Mouse (Mus musculus) lung, postnatal 36 days (tissue): ENCODE measurements at regions not wholly inside any gene's neighbourhood (a gene's known extent, or its start where the extent isn't known, plus 50 kb on each side); places are given as distances from the start of the nearest gene placed in this dataset.

Source experiments
- DNase-seq: peaks from one replicate; pipeline ENCODE4 v3.0.0; 2022; ENCODE audit warnings: mixed read lengths

DNA sequence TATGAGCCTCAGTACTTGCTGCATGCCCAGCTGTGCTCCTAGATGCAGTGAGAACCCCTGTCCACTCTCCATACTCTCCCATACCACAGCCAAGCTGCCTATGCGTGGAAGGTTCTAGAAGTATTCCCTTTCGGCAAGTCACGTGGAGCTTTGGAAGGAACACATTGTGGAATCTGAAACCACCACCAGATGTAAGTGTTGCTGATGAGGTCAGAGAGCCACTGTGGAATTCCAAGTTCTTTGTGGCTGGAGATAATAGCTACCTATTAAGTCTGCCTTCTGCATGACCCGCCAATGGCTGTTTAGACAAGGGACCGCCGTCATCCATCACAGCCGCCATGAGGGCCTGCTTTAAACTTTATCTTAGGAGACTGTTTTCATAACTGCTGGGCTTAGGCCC, 84.7 kb upstream of the Errfi1 start:
- no peak for DNase-seq

DNA sequence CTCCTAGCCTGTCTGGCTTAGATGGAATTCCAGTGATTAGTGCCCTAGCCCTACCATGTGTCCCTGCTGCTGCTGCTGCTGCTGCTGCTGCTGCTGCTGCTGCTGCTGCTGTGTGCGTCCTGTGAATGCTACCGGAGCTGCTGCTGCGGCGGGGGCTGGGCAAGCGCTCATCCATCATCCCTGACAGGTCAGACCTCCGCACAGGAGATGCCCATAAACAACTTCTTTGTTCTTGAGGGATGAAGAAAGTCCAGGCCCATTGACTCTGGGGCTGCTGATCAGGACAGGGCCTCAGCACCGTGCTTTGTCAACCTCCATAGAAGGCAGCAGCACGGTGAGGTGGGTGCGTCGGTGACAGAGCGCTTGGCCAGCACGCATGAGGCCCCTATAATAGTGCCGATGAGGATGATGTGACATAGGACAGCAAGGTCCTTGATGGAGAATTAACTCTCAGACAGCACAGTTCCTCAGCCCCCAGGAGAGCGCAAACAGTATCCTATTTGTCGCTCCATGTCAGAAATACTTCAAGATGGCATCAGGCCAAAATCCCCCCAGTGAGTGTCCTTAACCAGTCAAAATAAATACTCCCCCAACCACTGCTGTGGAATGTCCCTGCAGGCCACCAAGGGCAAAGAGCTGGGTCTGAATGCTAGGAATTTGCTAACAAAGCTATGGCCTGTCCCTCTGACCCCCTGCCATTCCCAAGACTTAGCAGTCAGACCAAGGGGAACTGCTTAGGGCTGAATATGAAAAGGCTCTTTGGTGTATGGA, 95.1 kb upstream of the Errfi1 start:
- no peak for DNase-seq

DNA sequence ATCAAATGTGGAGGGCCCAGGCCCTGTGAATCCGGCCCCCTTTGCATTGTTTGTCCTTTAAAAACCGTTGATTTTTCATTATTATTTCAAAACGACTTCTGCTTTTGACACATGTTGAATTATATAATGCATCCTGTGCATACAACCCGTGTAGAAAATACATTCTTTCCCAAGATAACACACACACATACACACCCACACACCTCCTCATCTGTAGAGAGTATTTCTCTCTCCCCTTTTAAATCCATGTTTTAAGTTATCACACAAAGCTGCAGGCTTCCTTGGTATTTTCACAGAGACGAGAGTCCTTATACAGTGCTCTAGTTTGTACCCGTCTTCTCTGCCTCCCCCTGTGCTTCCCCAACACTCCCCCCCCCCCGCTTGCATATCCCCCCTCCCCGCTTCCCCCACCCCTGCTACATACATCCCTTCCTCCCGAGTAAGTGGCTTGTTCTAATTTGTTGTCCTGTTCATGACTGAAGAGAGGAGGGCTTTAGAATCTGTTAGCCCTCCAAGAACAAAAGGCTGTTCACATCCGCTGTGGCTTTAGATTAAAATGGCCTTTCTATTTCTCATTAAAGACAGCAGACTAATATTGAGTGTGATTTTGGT, 95.8 kb upstream of the Errfi1 start:
- DNase-seq: no peak

DNA sequence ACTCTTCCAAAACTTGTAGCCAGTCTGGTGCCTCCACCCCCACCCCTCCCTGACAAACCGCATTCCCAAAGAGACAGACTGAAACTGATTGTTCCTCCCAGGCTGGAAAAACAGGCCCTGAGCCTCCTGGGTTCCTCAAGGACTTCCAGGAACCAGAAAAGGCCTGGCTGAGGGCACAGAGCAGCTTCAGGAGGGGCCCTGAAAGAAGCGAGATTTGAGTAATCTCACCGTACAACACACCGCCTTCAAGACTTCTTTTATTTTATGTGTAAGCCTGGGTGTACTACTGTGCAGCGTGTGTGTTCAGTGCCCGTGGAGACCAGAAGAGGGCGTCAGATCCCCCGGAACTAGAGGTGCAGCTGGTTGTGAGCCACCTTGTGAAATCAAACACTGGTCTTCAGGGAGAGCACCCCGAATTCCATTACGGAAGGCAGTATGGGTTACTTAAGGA, 96.4 kb upstream of the Errfi1 start:
- DNase-seq: peak; percentile 66

DNA sequence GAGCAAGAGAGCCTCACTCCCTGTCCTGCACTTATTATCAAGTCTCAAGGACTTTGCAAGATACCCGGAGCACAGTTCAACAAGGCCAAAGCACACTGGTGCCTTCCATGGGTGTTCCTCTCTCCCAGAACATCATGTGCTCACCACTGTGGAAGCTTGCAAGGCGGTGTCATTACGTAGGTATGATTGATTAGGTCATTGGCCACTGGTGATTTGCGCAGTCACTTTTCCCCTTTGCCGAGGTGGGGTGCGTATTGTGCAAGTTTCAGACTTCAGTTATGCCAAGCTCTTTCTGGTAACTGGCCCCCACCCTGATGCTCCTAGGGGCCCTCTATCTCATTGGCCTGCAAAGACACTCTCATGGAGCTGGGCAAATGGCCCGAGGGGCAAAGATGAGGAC, 98.3 kb upstream of the Errfi1 start:
- DNase-seq: no peak

DNA sequence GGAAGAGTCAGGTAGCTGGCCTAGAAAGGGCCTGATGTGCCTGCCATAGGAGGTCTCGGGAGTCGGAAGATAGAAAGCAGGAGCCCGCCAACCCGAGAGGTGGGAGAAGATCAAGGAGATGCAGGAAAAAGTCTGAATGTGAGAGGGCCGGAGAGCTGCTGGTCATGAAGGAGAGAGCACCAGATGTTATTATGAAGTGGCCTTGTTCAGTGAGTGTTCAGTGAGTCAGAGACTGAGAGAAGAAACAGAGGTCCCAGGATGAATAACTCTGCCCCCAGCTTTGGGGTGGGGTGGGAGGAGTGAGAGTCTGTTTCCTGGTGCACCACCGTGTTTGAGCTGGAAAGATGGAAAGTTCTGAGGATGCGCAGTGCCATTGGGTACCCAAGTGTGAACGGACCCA, 100.2 kb upstream of the Slc45a1 start:
- DNase-seq: no peak

DNA sequence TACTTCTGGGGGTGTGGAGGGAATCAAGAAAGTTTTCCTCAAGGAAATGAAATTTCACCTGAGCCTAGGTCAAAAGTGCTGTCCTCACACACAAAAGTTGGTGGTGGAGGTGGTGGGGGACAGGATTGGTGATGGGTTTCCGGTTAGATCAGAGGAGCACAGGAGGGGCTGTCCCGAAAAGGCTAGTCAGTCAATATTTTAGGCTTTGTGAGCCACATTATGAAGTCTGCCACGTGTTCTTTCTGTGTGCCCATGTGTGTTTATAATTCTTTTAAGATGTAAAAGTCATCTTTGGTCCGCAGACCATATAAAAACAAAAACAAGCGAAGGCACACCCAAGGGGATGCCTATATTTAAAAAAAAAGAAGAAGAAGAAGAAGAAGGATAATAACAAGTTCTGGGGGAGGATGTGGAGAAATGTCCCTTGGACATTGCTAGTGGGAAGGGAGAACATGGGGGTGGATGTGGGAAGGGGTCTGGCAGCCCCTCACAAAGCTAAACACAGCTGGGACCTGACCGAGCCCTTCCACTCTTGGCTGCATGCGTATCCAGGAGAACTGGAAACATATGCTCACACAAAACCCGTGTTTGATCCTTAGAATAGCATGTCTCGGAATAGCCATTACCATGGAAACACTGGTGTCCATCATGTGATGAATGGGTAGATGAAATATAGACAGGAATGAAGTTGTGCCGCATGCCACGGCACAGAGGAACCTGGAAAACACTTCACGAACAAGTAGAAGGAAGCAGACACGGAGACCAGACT, 98.7 kb upstream of the Slc45a1 start:
- DNase-seq: no peak

DNA sequence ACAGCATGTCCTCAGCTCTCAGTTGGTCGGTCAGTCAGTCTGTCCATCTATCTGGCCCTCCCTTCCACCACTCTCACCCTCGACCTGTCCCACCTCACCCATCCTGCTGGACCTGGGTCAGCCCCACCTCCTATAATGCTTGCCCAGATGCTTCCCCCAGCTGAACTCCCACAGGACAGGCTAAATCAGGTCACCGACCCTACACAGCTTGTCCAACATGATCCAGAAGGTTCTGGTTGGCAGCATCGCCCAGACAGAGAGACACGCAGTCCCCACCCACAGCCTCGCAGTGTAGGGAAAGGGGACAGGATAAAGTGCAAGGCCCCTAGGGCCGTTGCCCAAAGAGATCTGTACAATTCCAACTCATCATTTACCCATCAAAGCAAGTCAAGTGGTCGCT, 97.1 kb upstream of the Slc45a1 start:
- DNase-seq: no peak

DNA sequence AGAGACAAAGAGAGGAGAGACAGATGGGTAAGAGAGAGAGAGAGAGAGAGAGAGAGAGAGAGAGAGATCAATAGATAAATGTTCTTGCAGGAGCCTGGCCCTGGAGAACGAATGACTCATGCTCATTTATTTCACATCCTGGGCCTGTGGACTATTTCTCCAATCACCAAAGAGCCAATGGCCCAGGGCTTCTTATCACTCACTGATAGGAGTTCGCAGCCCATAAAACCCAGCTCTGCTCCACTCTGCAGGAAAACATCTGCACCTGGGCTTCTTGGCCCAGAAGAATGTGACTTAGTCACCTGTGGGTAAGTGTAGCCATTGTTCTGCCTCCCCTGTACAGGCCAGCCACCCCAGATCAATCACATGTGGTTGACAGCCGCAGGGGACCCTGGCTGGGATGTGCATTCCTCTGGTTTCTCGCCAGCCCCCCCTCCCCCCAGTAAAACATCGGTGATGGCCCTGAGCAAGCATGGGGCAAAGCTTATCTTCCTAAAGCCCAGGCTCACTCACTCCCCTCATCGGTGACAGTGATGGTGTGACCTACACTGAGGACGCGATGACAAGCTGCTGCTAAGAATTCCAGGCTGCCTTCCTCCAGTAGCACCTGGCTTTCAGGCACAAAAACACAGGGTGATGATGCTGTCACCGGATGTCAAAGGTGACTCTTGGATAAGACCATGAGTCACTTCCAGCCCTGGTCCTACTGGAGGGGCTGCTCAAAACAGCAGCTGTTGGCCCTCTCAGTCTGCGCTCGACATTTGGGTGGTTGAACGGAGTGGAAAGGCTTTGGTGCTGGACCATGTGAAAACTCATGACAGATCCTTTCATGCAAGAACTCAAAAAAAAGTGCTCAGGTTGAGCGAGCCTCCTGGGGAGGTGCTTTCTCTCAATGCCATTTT, 96.4 kb upstream of the Slc45a1 start:
- DNase-seq: no peak

DNA sequence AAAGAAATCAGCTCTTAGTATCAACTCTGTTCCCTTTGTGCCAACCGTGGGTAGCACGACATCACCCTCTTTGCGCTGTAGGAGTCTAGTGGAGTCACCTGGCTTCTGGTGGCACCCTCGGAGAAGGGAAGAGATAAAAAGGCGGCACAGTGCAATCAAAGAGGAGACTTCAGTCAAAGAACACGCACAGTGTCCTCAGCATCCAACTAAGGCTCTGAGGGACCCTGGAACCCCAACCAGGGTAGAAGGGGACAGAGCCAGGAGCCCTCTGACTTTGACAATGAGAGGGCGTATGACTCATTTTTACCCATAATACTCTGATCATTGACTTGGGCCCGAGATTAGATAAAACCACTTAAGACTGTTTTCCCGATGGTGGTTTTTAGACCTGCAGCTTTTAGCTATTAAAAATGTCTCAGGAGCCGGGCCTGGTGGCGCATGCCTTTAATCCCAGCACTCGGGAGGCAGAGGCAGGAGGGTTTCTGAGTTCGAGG, 94.5 kb upstream of the Slc45a1 start:
- DNase-seq: no peak

DNA sequence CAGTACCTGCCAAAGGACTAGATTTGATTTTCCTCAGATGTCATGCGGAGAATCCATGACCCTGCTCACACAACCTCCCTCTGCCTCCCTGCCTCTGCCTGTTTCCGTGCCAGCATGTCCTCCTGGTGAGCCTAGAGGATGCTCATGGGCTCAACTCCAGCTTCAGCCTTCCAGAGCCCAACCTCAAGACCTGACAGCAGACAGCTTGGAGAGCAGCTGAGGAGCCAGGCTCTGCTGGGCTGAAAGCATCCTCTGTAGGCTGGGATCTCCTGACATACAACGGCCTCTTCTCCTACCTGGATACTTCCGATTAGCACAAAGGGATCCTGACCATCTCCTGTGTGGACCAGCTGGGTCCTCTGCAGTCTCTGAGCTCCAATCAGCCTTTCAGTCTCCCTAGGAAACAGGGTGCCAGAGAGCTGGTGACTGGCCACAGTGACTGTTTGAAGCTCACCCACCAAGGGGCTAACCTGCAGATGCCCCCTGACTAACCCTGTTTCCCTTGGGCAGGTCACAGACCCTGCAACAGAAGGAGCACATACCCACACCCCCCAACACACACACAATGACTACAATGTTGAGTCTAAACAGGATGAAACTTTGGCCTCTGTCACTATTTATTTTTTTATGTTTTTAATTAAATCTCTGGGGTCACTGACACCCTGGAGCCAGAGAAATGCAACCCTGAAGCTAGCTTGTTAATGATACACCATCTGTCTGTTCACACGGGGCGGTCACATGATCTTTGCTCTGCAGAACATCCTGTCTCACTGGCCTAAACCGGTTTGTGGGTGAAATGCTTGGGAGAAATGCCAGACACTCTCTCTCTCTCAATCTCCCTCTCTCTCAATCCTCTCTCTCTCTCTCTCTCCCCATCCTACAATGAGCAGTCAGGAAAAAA, 93.8 kb upstream of the Slc45a1 start:
- peak; percentile 78 for DNase-seq

DNA sequence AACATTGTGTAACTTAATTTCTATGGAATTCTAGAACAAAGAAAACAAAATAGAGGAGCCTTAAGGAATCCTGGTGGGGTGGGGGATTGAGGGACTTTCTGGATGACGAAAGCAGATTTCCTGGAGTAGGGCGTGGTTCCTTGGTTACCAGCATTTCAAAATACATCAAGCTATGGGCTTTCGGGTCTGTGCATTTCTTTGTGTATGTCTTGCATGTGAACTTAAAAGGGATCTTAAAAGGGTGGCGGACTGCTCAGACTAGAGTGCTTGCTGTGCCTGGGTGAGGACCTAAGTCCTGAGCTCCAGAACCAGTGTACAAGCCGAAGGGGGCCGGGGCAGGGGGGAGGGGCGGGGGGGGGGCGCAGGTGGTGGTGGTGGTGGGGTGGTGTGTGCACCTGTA, 91.5 kb upstream of the Slc45a1 start:
- DNase-seq: no peak

DNA sequence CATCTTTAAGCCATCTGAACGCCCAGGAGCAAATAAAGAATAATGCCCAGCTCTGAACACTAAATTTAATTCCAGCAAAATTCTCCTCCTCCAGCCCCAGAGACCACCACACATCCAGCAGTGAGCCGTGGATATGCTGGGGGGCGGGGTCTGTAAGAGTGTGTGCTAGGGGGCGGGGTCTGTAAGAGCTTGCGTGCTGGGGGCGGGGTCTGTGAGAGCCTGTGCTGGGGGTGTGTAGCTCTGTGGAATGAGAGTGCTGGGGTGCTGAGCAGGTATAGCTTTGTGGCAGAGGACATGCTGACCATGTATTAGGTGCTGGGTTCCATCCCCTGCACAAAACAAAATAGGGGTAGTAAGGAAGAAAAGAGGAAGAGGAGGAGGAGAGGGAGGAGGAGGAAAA, 91.1 kb upstream of the Slc45a1 start:
- peak; percentile 69 for DNase-seq

DNA sequence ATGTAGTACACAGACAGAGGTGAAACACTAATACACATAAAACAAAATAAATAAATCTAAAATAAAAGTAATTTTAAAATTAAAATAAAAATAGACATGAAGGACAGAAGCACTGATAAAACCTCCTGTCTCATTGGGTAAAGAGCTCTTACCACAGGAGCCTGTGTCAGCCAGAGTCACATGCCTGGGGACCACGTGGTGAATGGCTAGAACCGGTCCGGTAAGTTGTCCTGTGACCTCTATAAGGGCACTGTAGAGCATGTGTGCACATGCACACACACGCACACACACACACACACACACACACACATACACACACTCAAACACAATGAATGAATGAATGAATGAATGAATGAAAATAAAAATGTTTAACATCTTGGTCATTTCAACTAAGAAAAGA, 89.8 kb upstream of the Slc45a1 start:
- DNase-seq: peak; percentile 72

DNA sequence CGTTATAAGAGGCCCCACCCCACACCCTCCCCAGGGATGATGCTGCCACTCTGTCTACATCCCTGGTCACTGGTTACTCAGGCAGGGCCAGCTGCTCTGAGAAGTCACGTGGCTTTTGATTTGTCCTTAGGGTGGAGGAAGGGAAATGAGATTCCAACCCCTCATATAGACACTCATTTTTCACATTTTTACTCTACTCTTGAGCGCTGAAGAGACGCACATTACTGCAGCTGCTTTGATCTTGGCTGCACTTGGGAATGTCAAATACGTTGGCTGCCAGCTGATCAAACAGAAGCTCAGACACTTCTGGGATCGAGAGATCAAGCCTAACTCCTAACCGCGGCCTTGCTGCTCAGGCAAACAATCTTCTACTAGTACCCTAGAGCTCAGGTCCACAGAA, 88.2 kb upstream of the Slc45a1 start:
- DNase-seq: peak; percentile 83

DNA sequence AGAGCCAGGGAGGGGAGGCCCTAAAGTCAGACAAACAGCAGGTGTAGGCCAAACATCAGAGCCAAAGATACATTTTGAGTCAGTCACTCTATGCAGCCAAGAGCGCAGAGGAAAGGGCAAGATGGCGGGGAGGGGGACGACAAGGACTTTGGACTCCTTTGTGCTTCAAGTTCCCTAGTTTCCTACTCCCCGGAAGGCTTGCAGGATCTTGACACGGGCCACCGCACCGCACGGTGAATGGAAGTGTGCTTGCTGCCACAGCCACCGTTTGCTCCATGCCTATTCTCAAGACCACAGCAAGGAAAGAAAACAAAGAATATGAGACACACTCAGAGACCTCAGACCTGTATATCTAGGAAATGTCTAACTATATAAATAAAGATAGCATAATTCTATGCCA, 86.8 kb upstream of the Slc45a1 start:
- no peak for DNase-seq

DNA sequence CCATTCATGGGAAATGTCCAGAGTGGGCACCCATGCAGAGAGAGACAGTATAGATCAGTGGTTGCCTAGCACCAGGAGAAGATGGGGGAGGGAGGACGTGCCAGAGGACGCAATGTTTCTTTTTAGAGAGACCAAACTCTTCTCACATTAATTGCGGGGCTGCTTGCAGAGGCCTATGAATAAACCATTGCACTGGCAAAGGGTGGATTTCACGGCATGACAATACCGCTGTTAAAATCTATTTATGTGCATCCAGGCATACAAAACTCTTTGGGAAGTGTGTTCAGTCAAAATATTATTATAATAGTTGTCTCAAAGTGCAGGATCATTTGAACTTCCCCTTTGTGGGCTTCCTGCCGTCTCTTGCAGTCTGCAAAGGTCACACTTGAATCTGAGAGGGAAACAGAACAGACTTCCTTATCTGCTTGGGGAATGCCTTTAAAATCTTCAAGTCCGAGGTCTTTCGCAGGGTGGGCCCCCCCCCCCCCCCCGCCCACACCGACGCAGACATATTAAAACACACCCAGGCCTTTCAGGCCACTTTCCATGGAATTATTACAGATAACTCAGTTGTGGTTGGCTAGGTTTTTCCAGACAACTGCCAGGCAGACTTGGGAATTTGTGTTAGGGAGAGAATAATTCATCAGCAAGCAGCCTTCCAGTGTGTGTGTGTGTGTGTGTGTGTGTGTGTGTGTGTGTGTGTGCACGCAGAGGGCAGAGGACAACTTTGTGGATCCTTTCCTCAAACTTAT, 78.3 kb upstream of the Slc45a1 start:
- peak; percentile 54 for DNase-seq

DNA sequence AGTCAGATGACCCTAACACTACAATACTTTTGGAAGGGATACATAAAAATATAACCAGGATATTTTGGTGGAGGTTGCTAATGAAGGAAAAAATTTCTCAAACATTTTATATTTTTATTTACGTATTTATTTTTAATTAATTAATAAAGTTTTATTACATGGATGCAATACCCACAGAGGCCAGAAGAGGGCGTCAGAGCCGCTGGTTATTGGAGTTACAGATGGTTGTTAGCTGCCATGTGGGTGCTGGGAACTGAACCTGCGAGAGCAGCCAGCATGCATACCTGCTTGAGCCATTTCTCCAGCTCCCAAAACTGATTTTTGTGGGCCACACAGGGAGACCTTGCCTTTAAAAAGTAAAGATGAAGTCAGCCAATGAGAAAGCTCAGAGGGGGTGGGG, 74.6 kb upstream of the Slc45a1 start:
- DNase-seq: no peak

DNA sequence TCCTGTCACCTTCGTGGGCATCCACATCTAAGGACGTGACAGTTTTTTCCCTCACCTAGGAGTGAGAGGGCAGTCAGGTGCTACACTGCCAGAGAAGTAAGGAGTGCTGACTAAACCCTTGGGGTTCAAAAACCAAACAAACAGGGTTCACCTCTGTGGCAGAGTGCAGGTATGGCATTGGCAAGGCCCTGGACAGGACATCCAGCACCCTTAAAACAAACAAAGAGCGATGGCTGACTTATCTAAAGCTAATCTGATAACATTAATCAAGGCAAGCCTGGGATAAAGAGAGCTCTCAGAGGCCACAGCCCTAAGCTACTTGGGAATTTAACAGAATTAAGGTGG, 74.1 kb upstream of the Slc45a1 start:
- peak; percentile 45 for DNase-seq

DNA sequence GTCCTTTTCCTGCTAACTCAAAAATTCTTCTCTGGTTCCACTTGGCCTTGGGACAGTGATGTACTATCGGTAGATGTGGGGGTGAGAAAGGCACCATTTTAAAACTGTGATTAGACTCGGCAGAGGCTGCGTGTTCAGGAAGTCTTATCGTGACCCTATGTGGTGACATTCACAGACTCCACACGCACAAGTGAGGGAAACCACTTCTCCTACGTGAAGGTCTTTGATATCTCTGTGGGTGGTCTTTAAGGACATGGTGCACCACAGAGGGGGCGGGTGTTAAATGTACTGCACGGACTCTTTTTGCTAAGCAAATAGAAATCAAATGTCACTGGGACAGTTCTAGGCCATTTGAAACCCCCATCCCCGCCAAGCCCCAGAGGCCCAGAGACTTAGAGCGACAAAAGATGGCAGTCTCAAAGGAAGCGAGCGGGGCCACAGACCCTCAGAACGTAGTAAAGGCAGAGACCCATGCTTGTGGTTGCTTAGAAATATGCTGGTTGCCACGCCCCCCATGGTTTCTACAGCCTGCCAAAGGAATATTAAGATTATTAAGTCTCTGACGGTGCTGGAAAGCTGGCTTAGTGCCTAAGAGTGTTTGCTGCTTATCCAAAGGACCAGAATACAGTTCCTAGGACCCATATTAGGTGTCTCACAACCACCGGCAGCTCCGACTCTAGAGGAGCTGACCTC, 73.6 kb upstream of the Slc45a1 start:
- DNase-seq: no peak
